Mouse (Mus musculus) cerebellum, adult 9-10 months (tissue): Measurements from ENCODE around the gene Gm3415.
"Not testable (repeated sequence)": the region's sequence is repeated elsewhere in the genome, so short reads cannot be mapped to it uniquely, and the experiment has no call there.

Experiments
- DNase-seq: peaks from one replicate; pipeline ENCODE4 v3.0.0; 2022

The Gm3415 gene

GRCm38 (mm10) chr5:146555836-146556235, at the start of gene Gm3415:
Gm3415 (plus strand) TSS chr5:146556136.
- not testable (repeated sequence) for DNase-seq

DNA sequence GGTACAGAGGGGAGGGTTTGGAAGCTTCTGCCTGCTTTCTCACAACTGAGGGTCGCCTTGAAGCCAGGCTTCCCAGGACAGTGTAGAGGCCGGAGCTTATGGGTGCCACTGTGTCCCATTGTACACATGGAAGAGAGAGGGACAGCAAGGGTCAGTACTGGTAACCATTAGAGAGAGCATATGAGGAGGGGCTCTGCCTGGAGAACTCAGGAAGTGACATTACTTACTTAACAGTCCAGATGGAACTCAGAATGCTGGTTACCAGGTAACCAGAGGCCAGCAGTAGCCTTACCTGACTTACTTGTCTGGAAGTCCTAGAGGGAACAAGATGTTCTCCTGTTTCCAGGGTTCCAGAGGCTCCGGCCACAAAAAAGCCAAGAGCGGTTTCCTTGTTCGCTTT, 42.1 kb upstream of the Gm3415 start, which contains the start of gene Gm3402:
Gene Gm3402 (plus strand): TSS at position 301 of the 400 bp plus-strand sequence.
- not testable (repeated sequence) for DNase-seq

DNA sequence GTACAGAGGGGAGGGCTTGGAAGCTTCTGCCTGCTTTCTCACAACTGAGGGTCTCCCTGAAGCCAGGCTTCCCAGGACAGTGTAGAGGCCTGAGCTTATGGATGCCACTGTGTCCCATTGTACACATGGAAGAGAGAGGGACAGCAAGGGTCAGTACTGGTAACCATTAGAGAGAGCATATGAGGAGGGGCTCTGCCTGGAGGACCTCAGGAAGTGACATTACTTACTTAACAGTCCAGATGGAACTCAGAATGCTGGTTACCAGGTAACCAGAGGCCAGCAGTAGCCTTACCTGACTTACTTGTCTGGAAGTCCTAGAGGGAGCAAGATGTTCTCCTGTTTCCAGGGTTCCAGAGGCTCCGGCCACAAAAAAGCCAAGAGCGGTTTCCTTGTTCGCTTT, 30.4 kb upstream of the Gm3415 start, which contains the start of gene Gm3404:
Gene Gm3404 (plus strand): TSS at position 301 of the 400 bp plus-strand sequence.
- DNase-seq: not testable (repeated sequence)

DNA sequence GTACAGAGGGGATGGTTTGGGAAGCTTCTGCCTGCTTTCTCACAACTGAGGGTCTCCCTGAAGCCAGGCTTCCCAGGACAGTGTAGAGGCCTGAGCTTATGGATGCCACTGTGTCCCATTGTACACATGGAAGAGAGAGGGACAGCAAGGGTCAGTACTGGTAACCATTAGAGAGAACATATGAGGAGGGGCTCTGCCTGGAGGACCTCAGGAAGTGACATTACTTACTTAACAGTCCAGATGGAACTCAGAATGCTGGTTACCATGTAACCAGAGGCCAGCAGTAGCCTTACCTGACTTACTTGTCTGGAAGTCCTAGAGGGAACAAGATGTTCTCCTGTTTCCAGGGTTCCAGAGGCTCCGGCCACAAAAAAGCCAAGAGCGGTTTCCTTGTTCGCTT, 18.6 kb upstream of the Gm3415 start, which contains the start of gene Gm3409:
Gene Gm3409 (plus strand): TSS at position 301 of the 400 bp plus-strand sequence.
- not testable (repeated sequence) for DNase-seq

DNA sequence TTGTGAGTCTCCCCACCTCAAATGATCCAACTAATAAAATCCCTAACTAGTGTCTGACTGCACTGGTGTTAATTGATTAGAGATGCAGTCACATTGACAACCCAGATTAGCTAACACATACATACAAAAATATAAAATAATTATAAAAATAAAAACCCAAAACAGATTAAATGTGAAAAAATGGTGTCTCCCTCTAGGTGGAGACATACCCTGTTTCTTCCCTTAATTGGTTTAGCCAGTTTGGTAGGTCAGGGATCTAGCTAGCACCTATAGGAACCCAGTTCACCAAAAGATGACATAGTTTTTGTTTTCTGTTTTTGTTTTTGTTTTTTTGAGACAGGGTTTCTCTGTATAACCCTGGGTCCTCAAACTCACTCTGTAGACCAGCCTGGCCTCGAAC, 8.3 kb downstream of the Gm3415 start:
- DNase-seq: no peak

DNA sequence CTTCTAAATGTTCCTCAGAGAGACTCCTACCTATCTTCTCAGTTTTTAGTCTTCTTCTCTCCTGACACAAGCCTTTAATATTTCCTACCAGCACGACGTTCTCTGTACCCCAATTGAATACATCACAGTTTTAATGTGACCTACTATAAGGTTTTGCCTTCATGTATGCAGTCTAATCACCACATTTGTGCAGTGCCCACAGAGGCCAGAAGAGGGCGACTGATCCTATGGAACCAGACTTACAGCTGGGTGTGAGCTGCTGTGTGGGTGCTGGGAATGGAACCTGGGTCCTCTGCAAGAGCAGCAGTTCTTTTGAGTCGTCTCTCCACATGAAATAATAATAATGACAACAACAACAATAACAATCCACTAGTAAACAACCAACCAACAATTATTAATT, 11.1 kb downstream of the Gm3415 start:
- DNase-seq: no peak

DNA sequence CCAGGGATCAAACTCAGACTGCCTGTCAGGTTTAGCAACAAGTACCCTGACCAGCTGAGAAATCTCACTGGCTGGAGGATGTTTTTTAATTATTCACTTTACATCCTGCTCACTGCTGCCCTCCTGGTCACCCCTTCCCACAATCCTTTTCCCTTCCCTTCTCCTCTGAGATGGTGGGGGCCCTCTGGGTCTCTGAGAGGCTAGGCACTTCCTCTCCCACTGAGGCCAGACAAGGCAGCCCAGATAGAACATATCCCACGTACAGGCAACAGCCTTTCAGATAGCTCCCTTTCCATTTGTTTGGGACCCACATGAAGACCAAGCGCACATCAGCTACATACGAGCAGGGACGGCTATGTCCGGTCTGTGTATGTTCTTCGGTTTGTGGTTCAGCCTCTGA, 14.2 kb downstream of the Gm3415 start:
- not testable (repeated sequence) for DNase-seq

DNA sequence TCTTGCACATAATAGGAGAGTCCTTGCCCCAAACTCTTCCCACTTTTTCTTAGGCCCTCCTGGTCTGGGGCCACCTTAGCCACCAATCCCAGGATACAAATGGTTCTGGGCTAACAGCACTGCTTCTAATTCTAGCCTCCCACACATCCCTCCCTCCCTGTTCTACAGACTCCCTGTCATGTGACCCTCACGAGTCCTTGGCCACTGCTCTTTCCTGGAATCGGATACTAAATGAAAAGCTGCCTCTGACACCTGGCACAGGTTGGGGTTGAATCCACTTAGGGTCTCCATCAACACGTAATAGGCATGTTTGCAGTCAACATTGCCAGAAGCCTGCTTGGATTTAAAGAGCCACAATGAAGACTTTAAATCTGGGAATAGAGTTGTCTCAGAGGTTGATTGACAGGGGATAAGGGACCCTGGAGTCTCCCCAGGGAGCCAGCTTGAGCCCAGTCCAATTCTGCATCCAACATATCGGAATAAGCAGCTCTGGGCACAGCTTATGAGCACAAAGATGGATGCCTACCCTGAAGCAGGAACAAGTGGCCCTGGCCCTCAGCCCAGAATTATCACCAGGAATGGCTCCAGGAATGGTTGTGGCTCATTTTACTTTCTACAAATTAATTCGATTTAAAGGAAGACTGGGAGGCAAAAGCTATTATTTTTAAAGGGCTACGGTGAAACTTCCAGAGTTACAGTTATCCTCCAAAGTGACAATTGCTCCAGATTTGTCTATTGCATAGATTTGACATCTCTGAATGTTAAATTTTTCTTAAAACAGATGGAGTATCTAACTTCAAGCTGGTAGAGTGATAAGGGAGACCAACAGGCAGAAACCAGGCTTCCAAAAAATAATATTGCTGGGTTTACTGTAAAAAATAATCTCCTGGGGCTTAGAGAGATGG, 16.1 kb downstream of the Gm3415 start:
- not testable (repeated sequence) for DNase-seq

GRCm38 (mm10) chr5:146572735-146573042, 16.8 kb downstream of the Gm3415 start:
- DNase-seq: not testable (repeated sequence)

DNA sequence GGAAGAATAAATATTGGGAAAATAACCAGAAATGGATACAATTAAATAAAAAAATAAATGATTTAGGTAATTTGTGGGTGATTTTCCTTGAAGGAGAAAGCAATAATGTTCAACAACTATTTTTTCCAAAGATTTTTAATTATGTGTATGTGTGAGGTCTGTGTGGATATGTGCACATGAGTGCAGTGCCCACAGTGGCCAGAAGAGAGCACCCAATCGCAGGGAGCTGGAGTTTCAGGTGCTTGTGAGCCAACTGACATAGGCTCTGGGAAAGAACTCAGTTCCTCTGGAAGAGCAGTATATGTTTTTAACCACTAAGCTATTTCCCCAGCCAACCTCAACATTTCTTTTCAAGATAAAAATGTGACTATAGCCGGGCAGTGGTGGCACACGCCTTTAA, 20.7 kb downstream of the Gm3415 start:
- DNase-seq: no peak

- no peak for DNase-seq
Observed at GRCm38 (mm10) chr5:146584156-146584477, 28.2 kb downstream of the Gm3415 start.

DNA sequence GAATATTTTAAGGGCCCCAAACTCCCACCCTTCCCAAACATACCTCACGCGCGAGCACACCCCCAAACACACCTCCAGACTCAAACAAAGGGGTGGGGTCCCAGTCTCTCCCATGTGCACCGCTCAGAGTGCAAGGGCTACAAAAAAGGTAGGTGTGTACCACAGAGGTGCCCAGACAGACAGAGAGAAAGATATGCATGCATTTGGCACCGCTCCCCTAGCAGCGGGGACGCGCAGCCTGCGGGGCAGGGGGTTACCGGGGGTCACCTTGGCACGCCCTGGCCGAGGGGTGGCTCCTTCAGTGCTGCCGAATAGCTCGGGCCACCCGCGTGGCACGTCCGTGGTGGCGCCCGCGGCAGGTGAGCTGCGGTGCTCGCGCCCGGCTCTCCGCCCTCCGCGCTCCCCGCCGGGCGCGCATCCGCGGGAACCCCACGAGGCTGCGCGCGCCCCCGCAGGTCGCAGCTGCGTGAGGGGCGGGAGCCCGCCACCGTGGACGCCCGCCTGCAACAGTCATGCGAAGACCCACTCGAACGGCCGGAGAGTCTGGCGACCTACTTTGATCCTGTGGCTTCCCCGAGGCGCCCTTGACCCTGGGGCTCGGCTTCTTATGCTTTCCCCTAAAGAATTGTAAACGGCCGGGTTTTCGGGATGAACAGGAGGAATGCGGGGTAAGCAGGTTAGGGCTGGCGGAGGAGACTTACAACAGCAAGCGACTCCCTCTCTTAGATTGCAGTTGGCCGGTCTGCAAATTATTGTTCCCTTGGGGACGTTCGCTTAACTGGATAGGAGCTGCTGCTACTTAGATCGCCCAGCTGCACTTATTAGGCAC, 28.8 kb downstream of the Gm3415 start, which contains the start of gene Gpr12:
Gene Gpr12 (minus strand): TSS at position 762 of the 829 bp plus-strand sequence.
- DNase-seq: no peak

DNA sequence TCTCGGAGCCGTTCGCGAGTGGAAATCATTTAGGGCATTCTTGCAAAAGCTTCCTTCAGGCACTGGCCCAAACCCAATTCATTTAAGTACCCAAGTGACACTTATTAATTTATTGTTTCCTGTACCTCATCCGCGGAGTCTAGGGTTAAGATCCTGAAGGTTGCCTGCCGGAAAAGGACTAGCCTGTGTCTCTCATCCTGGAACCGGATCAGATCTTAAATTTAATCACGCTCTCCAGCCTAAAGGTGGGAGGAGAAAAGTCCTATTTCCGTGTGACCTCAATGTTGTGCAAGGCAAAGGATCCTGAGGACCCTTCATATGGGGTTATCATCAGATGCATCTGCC, 29.3 kb downstream of the Gm3415 start:
- no peak for DNase-seq

- no peak for DNase-seq
Observed at GRCm38 (mm10) chr5:146586357-146587070, 30.6 kb downstream of the Gm3415 start.

DNA sequence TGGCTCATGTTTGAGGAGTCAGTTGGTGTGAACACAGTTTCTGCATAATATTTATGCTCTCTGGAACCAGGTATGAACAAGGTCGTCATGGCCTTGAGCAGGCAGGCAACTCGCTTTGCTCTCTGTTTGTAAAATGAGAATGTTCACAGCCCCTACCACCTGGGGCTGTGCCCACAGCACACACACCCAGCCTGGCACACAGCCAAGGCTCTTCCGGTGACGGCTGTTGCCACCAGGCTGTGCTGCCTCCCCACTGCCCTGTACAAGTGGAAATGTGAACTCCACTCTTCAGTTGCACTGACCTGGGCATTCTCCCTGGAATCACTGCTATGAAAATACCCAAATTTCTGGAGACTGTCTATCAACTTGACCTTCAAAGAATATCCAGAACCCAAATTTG, 35.1 kb downstream of the Gm3415 start:
- DNase-seq: no peak

DNA sequence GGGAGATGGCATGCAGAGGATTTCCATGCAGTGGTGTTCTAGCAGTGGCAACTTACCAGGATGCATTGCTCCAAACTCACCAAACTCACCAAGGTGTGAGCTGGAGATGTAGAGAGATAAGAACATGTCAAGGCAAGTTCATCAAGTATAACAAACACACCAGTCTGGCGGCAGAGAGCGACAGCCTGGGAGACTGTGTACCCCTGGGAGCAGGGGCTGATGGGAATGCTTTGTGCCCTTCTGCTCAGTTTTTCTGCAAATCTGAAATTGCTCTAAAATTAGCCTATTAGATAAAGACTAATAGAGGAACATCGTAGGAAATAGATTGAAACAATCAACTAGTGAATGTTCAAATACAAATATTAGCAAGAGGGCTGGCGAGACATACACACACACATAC, 35.7 kb downstream of the Gm3415 start:
- no peak for DNase-seq

- DNase-seq: no peak
Observed at GRCm38 (mm10) chr5:146592580-146592979, 36.6 kb downstream of the Gm3415 start.

DNA sequence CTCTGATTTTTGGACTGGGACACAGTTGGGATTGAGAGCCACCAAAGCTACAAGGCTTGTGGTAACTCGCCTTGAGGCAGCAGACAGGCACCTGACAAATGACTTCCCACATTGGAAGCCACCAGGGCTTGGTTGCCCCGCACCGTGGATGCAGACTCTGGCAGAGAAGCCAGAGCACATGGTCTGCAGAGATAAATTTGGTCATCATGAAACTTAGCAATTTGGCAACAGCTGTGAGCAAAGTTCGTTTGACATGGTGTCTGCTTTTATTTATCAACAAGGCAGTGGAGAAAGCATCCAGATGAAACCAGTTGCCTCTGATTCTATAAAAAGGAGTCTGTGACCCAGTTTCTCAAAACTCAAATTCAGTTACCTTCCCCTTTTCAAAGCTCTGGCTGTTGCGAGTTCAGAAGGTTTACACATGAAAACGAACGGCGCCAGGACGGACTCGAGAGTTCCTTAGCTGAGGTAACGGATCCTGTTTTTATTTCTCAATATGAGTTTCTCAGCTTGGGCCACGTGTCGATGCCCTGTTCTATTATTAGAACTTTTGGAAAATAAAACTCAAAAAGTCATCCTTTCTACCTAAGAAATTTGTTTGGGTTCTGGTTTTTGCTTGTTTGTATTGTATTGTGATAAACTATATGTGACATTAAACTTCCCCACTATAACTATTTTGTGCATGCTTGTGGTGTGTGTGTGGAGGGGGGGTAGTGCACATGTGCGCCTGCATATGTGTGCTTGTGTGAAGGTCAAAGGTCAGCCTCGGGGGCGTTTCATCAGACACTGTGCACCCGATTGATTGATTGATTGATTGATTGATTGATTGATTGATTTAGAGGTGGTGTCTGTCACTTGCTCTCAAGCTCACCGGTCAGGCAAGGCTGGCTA, 40.9 kb downstream of the Gm3415 start:
- DNase-seq: no peak

DNA sequence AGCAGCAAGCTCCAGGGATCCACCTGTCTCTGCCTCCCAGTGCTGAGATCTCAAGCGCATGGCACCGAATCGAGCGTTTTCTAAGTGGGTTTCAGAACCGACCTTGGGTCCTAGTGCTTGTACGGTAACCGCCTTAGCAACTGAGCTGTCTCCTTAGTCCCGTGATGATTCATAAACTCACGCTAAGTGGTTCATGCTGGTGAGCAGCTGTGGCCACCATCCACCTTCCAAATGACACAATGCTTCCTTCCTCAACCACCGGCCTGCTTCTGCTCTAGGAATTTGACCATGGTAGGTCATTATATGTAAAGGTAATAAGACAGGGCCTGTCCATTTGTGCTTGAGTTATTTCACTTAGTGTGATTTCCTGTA, 41.6 kb downstream of the Gm3415 start:
- DNase-seq: no peak

DNA sequence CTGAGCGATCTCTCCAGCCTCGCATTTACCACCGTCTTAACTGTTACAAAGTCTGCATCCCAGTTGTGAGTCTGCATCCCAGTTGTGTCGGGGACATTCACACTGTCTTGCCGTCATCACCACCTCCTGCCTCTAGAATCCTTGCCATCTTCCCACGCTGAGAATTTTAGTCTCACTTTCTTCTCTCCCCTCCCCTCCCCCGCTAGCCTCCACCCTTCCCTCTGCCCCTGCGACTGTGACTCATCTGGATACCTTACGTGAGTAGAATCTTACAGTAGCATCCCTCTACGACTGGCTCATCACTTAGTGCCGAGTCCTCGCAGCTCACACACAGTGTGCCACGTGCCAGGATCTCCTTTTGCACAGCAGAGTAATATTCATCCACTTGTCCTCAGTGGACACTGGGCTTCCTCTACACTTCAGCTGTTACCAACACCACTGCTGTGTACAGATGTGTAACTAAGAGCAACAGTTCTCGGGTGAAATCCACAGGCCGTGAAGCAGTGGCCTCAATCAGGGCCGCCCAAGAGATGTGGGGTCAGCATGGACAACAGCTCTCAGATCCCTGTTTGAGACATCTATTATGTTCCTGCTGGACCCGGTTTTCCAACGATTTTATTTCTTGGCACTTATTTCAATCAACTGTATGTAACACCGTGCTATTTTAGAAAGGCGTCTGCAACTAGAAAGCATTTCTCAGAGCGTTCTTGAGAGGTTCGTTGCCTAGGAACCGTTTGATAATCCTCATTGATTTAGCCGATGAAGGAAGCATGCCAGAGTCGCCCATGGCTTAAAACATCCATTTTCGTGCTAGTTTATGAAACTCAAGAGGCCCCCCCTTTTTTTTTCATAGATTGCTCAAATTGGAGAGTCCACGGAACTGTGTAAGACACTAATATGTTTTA, 42.5 kb downstream of the Gm3415 start:
- no peak for DNase-seq

DNA sequence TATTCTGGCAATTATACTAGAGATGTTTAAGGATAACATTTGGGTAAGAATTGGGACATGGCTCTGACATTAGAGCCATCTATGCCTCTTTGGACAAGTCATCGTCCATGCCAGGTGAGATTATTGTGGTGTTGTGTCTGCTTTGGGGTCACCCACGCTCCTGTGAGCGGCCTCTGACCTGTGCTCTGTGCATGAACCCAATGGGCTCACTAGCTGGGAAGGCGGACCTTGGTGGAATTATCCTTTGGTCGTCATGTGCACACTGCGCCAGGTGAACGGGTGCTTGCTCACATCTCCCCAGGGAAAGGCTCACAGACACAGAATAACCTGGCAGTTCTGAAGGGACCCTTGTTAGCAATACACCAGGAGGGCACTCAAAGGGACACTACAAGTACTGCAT, 43.3 kb downstream of the Gm3415 start:
- not testable (repeated sequence) for DNase-seq
